In genomic region chr11:83063941-83064349, GRCm38 (mm10) we compare ENCODE assay signal across 1 mouse cellular context.
TF ChIP-seq lines count a peak whose summit lies in the region.

No protein-coding gene starts in this region.

TF ChIP-seq in CH12.LX, 34 proteins besides CTCF, POLR2A, EP300 and RAD21 (continued from another document):
- peak; percentile 87 for TF ChIP-seq BHLHE40 (IDR thresholded peaks at IDR 0.05; ENCODE audit: low read depth, low read length)
- peak; percentile 54; the same call in 1 of the 2 replicates for TF ChIP-seq MAFK (IDR thresholded peaks at IDR 0.05; ENCODE audit: insufficient replicate concordance, low read length)
- peak; percentile 91 for TF ChIP-seq JUN (IDR thresholded peaks at IDR 0.05; ENCODE audit: insufficient read depth, low read depth, low read length)
